Mouse (Mus musculus) lung, postnatal 0 days (tissue): ENCODE measurements around the gene Fscn2.

ENCODE experiments used
- CTCF ChIP-seq: IDR thresholded peaks from 2 replicates; pipeline ENCODE4 v1.5.1; 2016; ENCODE audit warnings: antibody characterized with exemption, mild to moderate bottlenecking
- EP300 ChIP-seq: IDR thresholded peaks from 2 replicates; pipeline ENCODE4 v1.6.1; 2016; ENCODE audit warnings: antibody characterized with exemption, mild to moderate bottlenecking, control low read depth

DNA sequence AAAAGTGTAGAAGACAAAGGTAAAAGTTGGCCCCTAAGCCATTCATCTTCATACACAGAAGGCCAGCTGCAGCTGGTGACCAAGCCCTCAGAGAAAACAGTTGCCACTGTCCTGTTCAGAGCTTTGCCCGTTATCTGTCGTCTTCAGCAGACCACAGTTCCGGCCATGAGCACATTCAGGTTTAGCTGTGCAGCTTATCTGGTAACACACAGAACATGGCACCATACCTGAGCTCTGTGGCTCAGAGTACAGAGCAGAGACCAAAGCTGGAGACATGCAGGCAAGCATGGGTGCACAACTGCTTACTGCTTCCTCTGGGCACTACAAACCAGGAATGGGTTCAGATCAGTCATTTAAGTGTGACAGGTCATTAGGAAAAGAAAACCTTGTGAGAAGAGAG is 44.5 kb downstream of the Fscn2 start:
- no peak for TF ChIP-seq CTCF
- TF ChIP-seq EP300, result no peak
